Mouse (Mus musculus): ENCODE measurements around the gene Ppp1r32. TPM values are rescaled to one million over a fixed set of nuclear protein-coding genes. Genes with fewer than 3 reads are reported as not detected.

Gene Ppp1r32
- total RNA-seq, 1 experiment, result 0.62 TPM

GRCm38 (mm10) chr19:10472958-10473357, 9.8 kb downstream of the Ppp1r32 start:
- H3K4me1 ChIP-seq (ENCODE audit: control insufficient read depth in 2 of 2, insufficient read depth in 2 of 2, low read length in 2 of 2, poor library complexity in 1 of 2), result peaks cover 0 to 4% of the 10 kb centered on the region in 2 experiments; a peak in 1 of 4 replicates
- TF ChIP-seq ZC3H11A (IDR thresholded peaks at IDR 0.05; ENCODE audit: borderline replicate concordance, low read depth, low read length), result no peak
- TF ChIP-seq HCFC1 (IDR thresholded peaks at IDR 0.05; ENCODE audit: borderline replicate concordance, insufficient read depth, low read length), result no peak
- no peak for TF ChIP-seq ZNF384 (IDR thresholded peaks at IDR 0.05; ENCODE audit: low read depth, low read length)
- no peak for TF ChIP-seq MAFK (IDR thresholded peaks at IDR 0.05; ENCODE audit: insufficient read depth, low read depth, low read length)
- no peaks in the 10 kb centered on the region for H3K9me3 ChIP-seq (ENCODE audit: control insufficient read depth, insufficient read depth, low read depth, low read length)
- no peak overlapping the region for H3K27ac ChIP-seq (ENCODE audit: insufficient read depth, low read depth, low read length, poor library complexity, severe bottlenecking)
- H3K4me3 ChIP-seq (ENCODE audit: insufficient read depth in 1 of 2, low read depth in 1 of 2, low read length in 2 of 2, poor library complexity in 1 of 2, severe bottlenecking in 1 of 2), result no peak overlapping the region
- H3K9ac ChIP-seq (ENCODE audit: insufficient read depth, low read depth, low read length, poor library complexity, severe bottlenecking), result no peak overlapping the region
- DNase-seq (ENCODE audit: low read depth, low spot score), result no peak
- H3K36me3 ChIP-seq (ENCODE audit: control insufficient read depth, insufficient read depth, low read length, poor library complexity, severe bottlenecking), result no peaks in the 10 kb centered on the region
- in situ Hi-C loops (cut with MboI; ENCODE audit: low sequenced_read_pairs in 2 of 2, unreplicated experiment in 2 of 2), result no loop called here

- Histone ChIP-seq H3K27ac (ENCODE audit: insufficient read depth, low read depth, low read length, poor library complexity, severe bottlenecking) (no peak overlapping the region), H3K9me3 (ENCODE audit: control insufficient read depth, insufficient read depth, low read depth, low read length) (no peaks in the 10 kb centered on the region), H3K36me3 (ENCODE audit: control insufficient read depth, insufficient read depth, low read length, poor library complexity, severe bottlenecking) (no peaks in the 10 kb centered on the region), H3K4me3 (ENCODE audit: insufficient read depth in 1 of 2, low read depth in 1 of 2, low read length in 2 of 2, poor library complexity in 1 of 2, severe bottlenecking in 1 of 2) (no peak overlapping the region), H3K4me1 (ENCODE audit: control insufficient read depth in 2 of 2, insufficient read depth in 2 of 2, low read length in 2 of 2, poor library complexity in 1 of 2) (peaks cover 0 to 6% of the 10 kb centered on the region in 2 experiments; a peak in 1 of 4 replicates), H3K9ac (ENCODE audit: insufficient read depth, low read depth, low read length, poor library complexity, severe bottlenecking) (no peak overlapping the region)
- in situ Hi-C loops (cut with MboI; ENCODE audit: low sequenced_read_pairs in 2 of 2, unreplicated experiment in 2 of 2), result no loop called here
- TF ChIP-seq MAFK (IDR thresholded peaks at IDR 0.05; ENCODE audit: insufficient read depth, low read depth, low read length), result no peak
- TF ChIP-seq CHD2 (IDR thresholded peaks at IDR 0.05; ENCODE audit: low read depth, low read length), result no peak
- TF ChIP-seq ZNF384 (IDR thresholded peaks at IDR 0.05; ENCODE audit: low read depth, low read length), result no peak
- no peak for TF ChIP-seq ZC3H11A (IDR thresholded peaks at IDR 0.05; ENCODE audit: borderline replicate concordance, low read depth, low read length)
- TF ChIP-seq HCFC1 (IDR thresholded peaks at IDR 0.05; ENCODE audit: borderline replicate concordance, insufficient read depth, low read length), result no peak
- DNase-seq (ENCODE audit: low read depth, low spot score), result no peak
These were observed 13.5 kb downstream of the Ppp1r32 start for GRCm38 (mm10) chr19:10469171-10469658.

- Histone ChIP-seq H3K4me3 (ENCODE audit: insufficient read depth in 1 of 2, low read depth in 1 of 2, low read length in 2 of 2, poor library complexity in 1 of 2, severe bottlenecking in 1 of 2) (no peak overlapping the region), H3K9ac (ENCODE audit: insufficient read depth, low read depth, low read length, poor library complexity, severe bottlenecking) (no peak overlapping the region), H3K4me1 (ENCODE audit: control insufficient read depth in 2 of 2, insufficient read depth in 2 of 2, low read length in 2 of 2, poor library complexity in 1 of 2) (peaks cover 0 to 15% of the 10 kb centered on the region in 2 experiments; a peak in 1 of 4 replicates), H3K27ac (ENCODE audit: insufficient read depth, low read depth, low read length, poor library complexity, severe bottlenecking) (no peak overlapping the region), H3K9me3 (ENCODE audit: control insufficient read depth, insufficient read depth, low read depth, low read length) (no peaks in the 10 kb centered on the region), H3K36me3 (ENCODE audit: control insufficient read depth, insufficient read depth, low read length, poor library complexity, severe bottlenecking) (no peaks in the 10 kb centered on the region)
- TF ChIP-seq HCFC1 (IDR thresholded peaks at IDR 0.05; ENCODE audit: borderline replicate concordance, insufficient read depth, low read length), result no peak
- no peak for DNase-seq (ENCODE audit: low read depth, low spot score)
- in situ Hi-C loops (cut with MboI; ENCODE audit: low sequenced_read_pairs in 2 of 2, unreplicated experiment in 2 of 2), result no loop called here
These were observed 18.3 kb downstream of the Ppp1r32 start for GRCm38 (mm10) chr19:10464427-10464826.

- Histone ChIP-seq H3K9ac (ENCODE audit: insufficient read depth, low read depth, low read length, poor library complexity, severe bottlenecking) (no peak overlapping the region), H3K4me1 (ENCODE audit: control insufficient read depth in 2 of 2, insufficient read depth in 2 of 2, low read length in 2 of 2, poor library complexity in 1 of 2) (peaks cover 0 to 19% of the 10 kb centered on the region in 2 experiments; a peak in 1 of 4 replicates), H3K36me3 (ENCODE audit: control insufficient read depth, insufficient read depth, low read length, poor library complexity, severe bottlenecking) (no peaks in the 10 kb centered on the region), H3K9me3 (ENCODE audit: control insufficient read depth, insufficient read depth, low read depth, low read length) (no peaks in the 10 kb centered on the region), H3K27ac (ENCODE audit: insufficient read depth, low read depth, low read length, poor library complexity, severe bottlenecking) (no peak overlapping the region), H3K4me3 (ENCODE audit: insufficient read depth in 1 of 2, low read depth in 1 of 2, low read length in 2 of 2, poor library complexity in 1 of 2, severe bottlenecking in 1 of 2) (no peak overlapping the region)
- TF ChIP-seq HCFC1 (IDR thresholded peaks at IDR 0.05; ENCODE audit: borderline replicate concordance, insufficient read depth, low read length), result no peak
- no peak for TF ChIP-seq ZC3H11A (IDR thresholded peaks at IDR 0.05; ENCODE audit: borderline replicate concordance, low read depth, low read length)
- TF ChIP-seq MAFK (IDR thresholded peaks at IDR 0.05; ENCODE audit: insufficient read depth, low read depth, low read length), result no peak
- no peak for TF ChIP-seq CHD2 (IDR thresholded peaks at IDR 0.05; ENCODE audit: low read depth, low read length)
- no peak for TF ChIP-seq ZNF384 (IDR thresholded peaks at IDR 0.05; ENCODE audit: low read depth, low read length)
- in situ Hi-C loops (cut with MboI; ENCODE audit: low sequenced_read_pairs in 2 of 2, unreplicated experiment in 2 of 2), result no loop called here
- no peak for DNase-seq (ENCODE audit: low read depth, low spot score)
These were observed 21.1 kb downstream of the Ppp1r32 start for GRCm38 (mm10) chr19:10461584-10461983.

GRCm38 (mm10) chr19:10459907-10460306, 22.8 kb downstream of the Ppp1r32 start:
- TF ChIP-seq ZC3H11A (IDR thresholded peaks at IDR 0.05; ENCODE audit: borderline replicate concordance, low read depth, low read length), result no peak
- no peak for TF ChIP-seq CHD2 (IDR thresholded peaks at IDR 0.05; ENCODE audit: low read depth, low read length)
- no peak for TF ChIP-seq ZNF384 (IDR thresholded peaks at IDR 0.05; ENCODE audit: low read depth, low read length)
- TF ChIP-seq HCFC1 (IDR thresholded peaks at IDR 0.05; ENCODE audit: borderline replicate concordance, insufficient read depth, low read length), result no peak
- no peak for TF ChIP-seq MAFK (IDR thresholded peaks at IDR 0.05; ENCODE audit: insufficient read depth, low read depth, low read length)
- Histone ChIP-seq H3K27ac (ENCODE audit: insufficient read depth, low read depth, low read length, poor library complexity, severe bottlenecking) (no peak overlapping the region), H3K9me3 (ENCODE audit: control insufficient read depth, insufficient read depth, low read depth, low read length) (no peaks in the 10 kb centered on the region), H3K36me3 (ENCODE audit: control insufficient read depth, insufficient read depth, low read length, poor library complexity, severe bottlenecking) (no peaks in the 10 kb centered on the region), H3K4me3 (ENCODE audit: insufficient read depth in 1 of 2, low read depth in 1 of 2, low read length in 2 of 2, poor library complexity in 1 of 2, severe bottlenecking in 1 of 2) (no peak overlapping the region), H3K4me1 (ENCODE audit: control insufficient read depth in 2 of 2, insufficient read depth in 2 of 2, low read length in 2 of 2, poor library complexity in 1 of 2) (peaks cover 0 to 19% of the 10 kb centered on the region in 2 experiments; a peak in 1 of 4 replicates), H3K9ac (ENCODE audit: insufficient read depth, low read depth, low read length, poor library complexity, severe bottlenecking) (no peak overlapping the region)
- in situ Hi-C loops (cut with MboI; ENCODE audit: low sequenced_read_pairs in 2 of 2, unreplicated experiment in 2 of 2), result no loop called here
- no peak for DNase-seq (ENCODE audit: low read depth, low spot score)

Measured in ES-E14 (cell line).